In the genomic region with DNA sequence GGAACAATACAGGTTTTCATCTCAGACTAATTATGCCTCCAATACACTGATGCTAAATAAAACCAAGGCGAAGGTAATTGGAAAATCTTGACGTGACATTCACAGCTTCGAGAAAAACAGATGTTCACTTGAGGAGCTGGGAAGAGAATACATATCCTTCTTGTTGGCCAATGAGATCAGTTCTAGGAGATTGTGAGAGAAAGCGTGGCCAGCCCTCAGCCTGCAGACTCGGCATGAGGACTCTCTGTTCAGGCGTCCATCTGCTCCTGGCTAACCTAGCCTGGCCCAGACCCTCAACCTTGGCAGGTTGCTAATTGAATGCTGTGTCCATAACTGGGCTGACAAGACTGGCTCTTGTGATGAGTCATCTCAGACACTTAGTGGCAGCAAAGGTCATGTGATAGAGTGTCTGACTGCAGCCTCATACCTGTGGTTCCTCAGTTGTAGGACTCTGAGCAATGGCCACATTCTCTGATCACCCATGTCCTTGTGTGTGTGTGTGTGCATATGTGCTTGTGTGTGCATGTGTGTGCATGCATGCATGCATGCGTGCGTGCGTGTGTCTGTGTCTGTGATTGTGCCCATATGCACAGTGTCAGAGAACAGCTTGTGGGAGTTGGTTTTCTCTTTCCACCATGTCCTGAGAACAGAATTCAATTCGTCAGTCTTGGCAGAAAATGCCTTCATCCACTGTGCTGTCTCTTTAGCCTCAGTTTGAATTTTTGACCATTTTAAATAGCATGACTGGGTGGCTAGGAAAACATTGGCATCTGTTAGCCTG, we compare ENCODE assay signal across 17 mouse cellular contexts.
A peak's percentile ranks its signal among the peaks of the same experiment; 100 is the strongest.
DNase-seq lines count a peak whose midpoint lies in the region; ATAC-seq and TF ChIP-seq lines count a peak whose summit lies in the region.
"Had no signal": no experiment of that assay in that cellular context is flagged by ENCODE, and none has a peak within 500 bp of the region (broad histone marks: within the 10 kb centered on the region; RNA-seq: fewer than 3 reads in every experiment).

No protein-coding gene starts in this region.

- DNase-seq in frontal cortex, postnatal 25 days (ENCODE audit: low spot score in 2 of 2) = no peak
- DNase-seq in left cerebral cortex, postnatal 14 days (ENCODE audit: low spot score in 2 of 2) = peak; percentile 18 to 62
- no peak for DNase-seq in left cerebral cortex, adult 2 months (ENCODE audit: extremely low spot score in 1 of 2, low spot score in 2 of 2)
- DNase-seq in brain, embryonic 14.5 days (ENCODE audit: low read depth) = peak; percentile 64
- DNase-seq in left cerebral cortex, postnatal 4 days = peak; percentile 48
- DNase-seq: gastrocnemius, postnatal 25 days; right cerebral cortex, postnatal 4 days; thymus, postnatal 25 days had no signal

- TF ChIP-seq POLR2A in brain, embryonic 14.5 days (IDR thresholded peaks at IDR 0.05; ENCODE audit: borderline replicate concordance, extremely low read depth, insufficient read depth, insufficient read length, poor library complexity, severe bottlenecking) = no peak

- no peak for TF ChIP-seq CTCF in left cerebral cortex, adult 2 months (IDR thresholded peaks at IDR 0.05)
- TF ChIP-seq CTCF in brain, embryonic 14.5 days (IDR thresholded peaks at IDR 0.05; ENCODE audit: borderline replicate concordance, extremely low read depth, insufficient read depth, insufficient read length) = no peak

- ATAC-seq in frontal cortex, adult (ENCODE audit: low TSS enrichment) = peak; percentile 72
- no peak for ATAC-seq in megakaryocyte progenitor cell, adult 5-6 weeks (replicated peaks; ENCODE audit: poor library complexity)
- ATAC-seq: intestine, embryonic 16.5 days; lung, postnatal 0 days had no signal

- H3K4me3 ChIP-seq in left cerebral cortex, adult 2 months = no peak overlapping the region
- H3K4me3 ChIP-seq: embryonic facial prominence, embryonic 13.5 days; hindbrain, embryonic 13.5 days; limb, embryonic 13.5 days; neural tube, embryonic 13.5 days had no signal

- intact Hi-C loops in left cerebral cortex, postnatal 14 days (cut with DNase I) = no loop called here
- intact Hi-C loops in left cerebral cortex, adult 2 months (cut with DNase I) = no loop called here
- intact Hi-C loops in left cerebral cortex, postnatal 4 days (cut with DNase I) = no loop called here

- no peak overlapping the region for H3K27ac ChIP-seq in left cerebral cortex, adult 2 months
- H3K27ac ChIP-seq: embryonic facial prominence, embryonic 13.5 days; hindbrain, embryonic 13.5 days; limb, embryonic 13.5 days; liver, embryonic 14.5 days; neural tube, embryonic 13.5 days had no signal

Comparison
In these comparisons a context has a peak if more than half of its experiments do, and no peak if none do; other contexts are left out.
1. DNase-seq: peak in left cerebral cortex, postnatal 14 days (2 of 2), brain, embryonic 14.5 days (single experiment) and left cerebral cortex, postnatal 4 days (single experiment); none in frontal cortex, postnatal 25 days (0 of 2) and left cerebral cortex, adult 2 months (0 of 2).